Mouse (Mus musculus) midbrain, embryonic 11.5 days (tissue): ENCODE measurements around the gene Fermt1. TPM values are rescaled to one million over a fixed set of nuclear protein-coding genes. Genes with fewer than 3 reads are reported as not detected.

Experiments used
- ATAC-seq: fragments of 200-750 bp; cut with Nextera tagmentation; 2 replicates; pipeline ENCODE4 v1.8.0; 2017; ENCODE audit warnings: moderate TSS enrichment, moderate library complexity; ENCODE audit not compliant: low FRiP score
- DNase-seq: peaks from one replicate; pipeline ENCODE4 v3.0.0; 2015; ENCODE audit warnings: low spot score; ENCODE audit errors: missing footprints
- H3K27ac ChIP-seq: fragments of 300-500 bp; sonication (generic); 2 replicates; pipeline ENCODE4 v1.5.1; 2014; ENCODE audit warnings: low read depth, low read length
- H3K27me3 ChIP-seq: fragments of 300-500 bp; sonication (generic); 2 replicates; pipeline ENCODE4 v1.6.1; 2014; ENCODE audit warnings: mild to moderate bottlenecking, low read length, moderate library complexity, mixed read lengths; ENCODE audit not compliant: control insufficient read depth, insufficient read depth
- H3K36me3 ChIP-seq: fragments of 300-500 bp; sonication (generic); 2 replicates; pipeline ENCODE4 v1.6.1; 2014; ENCODE audit warnings: mild to moderate bottlenecking, low read length, moderate library complexity, mixed read lengths; ENCODE audit not compliant: control insufficient read depth, insufficient read depth
- H3K4me1 ChIP-seq: fragments of 300-500 bp; sonication (generic); 2 replicates; pipeline ENCODE4 v1.6.1; 2014; ENCODE audit warnings: low read length; ENCODE audit not compliant: control insufficient read depth, insufficient read depth
- H3K4me2 ChIP-seq: fragments of 300-500 bp; sonication (generic); 2 replicates; pipeline ENCODE4 v1.6.1; 2014; ENCODE audit warnings: mild to moderate bottlenecking, moderate library complexity
- H3K4me3 ChIP-seq: fragments of 300-500 bp; sonication (generic); 2 replicates; pipeline ENCODE4 v1.5.1; 2014; ENCODE audit warnings: low read depth, low read length
- H3K9ac ChIP-seq: fragments of 300-500 bp; sonication (generic); 2 replicates; pipeline ENCODE4 v1.6.1; 2014; ENCODE audit warnings: low read length
- H3K9me3 ChIP-seq: fragments of 300-500 bp; sonication (generic); 2 replicates; pipeline ENCODE4 v1.6.1; 2016; ENCODE audit warnings: low read length; ENCODE audit not compliant: control insufficient read depth
- WGBS: fragments of 180-500 bp; shearing (Covaris S2); extraction: QIAGEN DNeasy Blood & Tissue Kit; methylation state at CpG from one replicate; pipeline ENCODE4 v1.1.7; 2014; 5-methylcytosine and 5-hydroxymethylcytosine counted together
- polyA plus RNA-seq: library from polyadenylated mRNA; unstranded; fragments of >200 nt; fragmentation: Nextera tagmentation; extraction: Ambion mirVana; gene quantifications from 2 replicates; pipeline ENCODE4 v1.2.1, GENCODE M21; 2014

The Fermt1 gene
- polyA plus RNA-seq, 1 experiment from 2014 or later, result 1.4 TPM

DNA sequence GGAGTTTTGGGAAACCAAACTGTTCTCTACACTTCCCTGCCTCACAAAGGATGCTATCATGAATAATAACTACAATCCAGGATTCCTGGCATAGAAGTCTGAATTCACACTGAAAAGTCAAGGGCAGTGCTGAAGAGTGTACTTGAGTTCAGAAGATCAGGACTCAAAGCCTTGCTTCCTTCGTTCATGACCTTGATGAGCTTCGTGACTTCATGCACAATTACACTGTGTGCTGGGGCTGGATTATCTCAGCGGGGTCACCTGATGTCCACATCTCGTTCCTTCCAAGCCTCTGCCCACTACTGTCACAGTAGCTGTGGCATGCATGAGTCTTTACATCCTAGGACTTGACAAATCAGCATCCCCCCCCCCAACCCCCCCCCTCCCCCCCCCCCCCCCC is 44.1 kb downstream of the Fermt1 start:
- H3K4me2 ChIP-seq, result no peak overlapping the region
- no peak overlapping the region for H3K9ac ChIP-seq
- no peak overlapping the region for H3K4me3 ChIP-seq
- H3K4me1 ChIP-seq, result no peaks in the 10 kb centered on the region
- no peaks in the 10 kb centered on the region for H3K9me3 ChIP-seq
- H3K27me3 ChIP-seq, result no peaks in the 10 kb centered on the region
- ATAC-seq (no peak), DNase-seq (no peak)
- no peaks in the 10 kb centered on the region for H3K36me3 ChIP-seq
- 79% methylated on average over 4 of the region's 4 CpGs for WGBS
- H3K27ac ChIP-seq, result no peak overlapping the region

DNA sequence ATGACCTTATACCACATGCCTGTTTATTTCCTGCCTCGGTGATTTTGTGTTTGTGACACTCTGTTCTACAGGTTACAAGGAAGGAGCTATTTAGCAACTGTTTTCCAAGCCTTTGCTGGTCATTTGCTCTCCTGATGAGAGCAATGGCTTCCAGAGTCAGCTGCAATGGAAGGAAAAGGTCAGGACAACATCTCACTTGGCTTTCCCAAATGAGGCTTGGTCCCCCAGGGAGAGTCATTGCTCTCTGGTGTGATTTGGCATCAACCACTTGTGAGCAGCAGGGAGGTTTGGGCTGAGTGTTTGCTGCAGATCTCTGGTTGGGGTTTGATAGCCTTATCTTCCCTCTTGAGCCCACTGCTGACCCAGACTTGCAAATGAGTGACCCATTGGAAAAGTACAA is 45.1 kb downstream of the Fermt1 start:
- no peak overlapping the region for H3K27ac ChIP-seq
- ATAC-seq, result no peak
- 83% methylated on average over 1 of the region's 1 CpGs for WGBS

DNA sequence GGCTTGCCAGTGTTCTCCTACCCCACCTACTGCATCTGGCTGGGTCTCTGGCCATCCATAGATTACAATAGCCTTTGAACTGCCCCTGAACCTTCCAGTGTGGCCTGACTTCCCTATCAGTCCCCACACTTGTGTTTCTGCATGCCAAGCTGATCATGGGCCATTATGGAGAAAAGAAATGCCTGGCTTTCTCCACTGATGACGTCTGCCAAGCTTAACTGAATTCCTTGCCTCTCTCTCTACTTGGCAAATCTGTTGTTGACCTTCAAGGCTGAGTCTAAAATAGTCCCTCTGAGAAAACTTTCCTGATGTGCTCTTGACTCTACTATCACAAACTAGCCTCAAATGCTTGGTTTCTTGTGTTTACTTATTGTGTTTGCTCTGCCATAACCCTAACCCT is 47.5 kb downstream of the Fermt1 start:
- no peak overlapping the region for H3K9ac ChIP-seq
- no peak overlapping the region for H3K4me2 ChIP-seq
- no peak for DNase-seq
- H3K36me3 ChIP-seq, result no peaks in the 10 kb centered on the region
- no peaks in the 10 kb centered on the region for H3K4me1 ChIP-seq
- no peaks in the 10 kb centered on the region for H3K27me3 ChIP-seq
- H3K4me3 ChIP-seq, result no peak overlapping the region
- ATAC-seq, result no peak
- H3K27ac ChIP-seq, result no peak overlapping the region
- WGBS, result 63% methylated on average over 1 of the region's 1 CpGs
- no peaks in the 10 kb centered on the region for H3K9me3 ChIP-seq

More for the DNA sequence above, 45.1 kb downstream of the Fermt1 start:
- Histone ChIP-seq H3K27me3 (no peaks in the 10 kb centered on the region), H3K4me2 (no peak overlapping the region), H3K9ac (no peak overlapping the region), H3K9me3 (no peaks in the 10 kb centered on the region), H3K4me3 (no peak overlapping the region), H3K36me3 (no peaks in the 10 kb centered on the region), H3K4me1 (no peaks in the 10 kb centered on the region)
- DNase-seq, result no peak

DNA sequence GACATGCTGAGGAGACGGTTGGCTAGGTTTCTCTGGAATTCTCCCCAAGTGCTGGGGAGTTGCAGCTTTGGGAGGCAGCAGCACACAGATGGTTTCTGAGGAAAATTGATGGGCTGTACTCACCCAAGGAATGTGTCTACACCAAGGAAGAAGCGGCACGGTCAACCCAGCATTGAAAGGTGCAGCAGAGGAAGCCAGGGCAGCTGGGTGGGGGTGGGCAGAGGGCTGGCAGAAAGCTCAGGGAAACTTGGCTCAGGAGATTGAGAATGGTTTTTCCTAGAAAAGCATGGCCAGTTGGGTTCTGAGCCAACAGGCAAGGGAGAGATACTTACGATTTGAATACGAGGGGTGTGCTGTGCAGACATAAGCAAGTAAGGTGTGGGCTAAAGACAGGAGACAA is 51.9 kb downstream of the Fermt1 start:
- no peaks in the 10 kb centered on the region for H3K4me1 ChIP-seq
- no peaks in the 10 kb centered on the region for H3K27me3 ChIP-seq
- ATAC-seq (no peak), DNase-seq (no peak)
- 90% methylated on average over 5 of the region's 5 CpGs for WGBS
- H3K27ac ChIP-seq, result no peak overlapping the region
- H3K4me2 ChIP-seq, result no peak overlapping the region
- no peak overlapping the region for H3K9ac ChIP-seq
- H3K36me3 ChIP-seq, result no peaks in the 10 kb centered on the region
- no peak overlapping the region for H3K4me3 ChIP-seq
- H3K9me3 ChIP-seq, result no peaks in the 10 kb centered on the region

DNA sequence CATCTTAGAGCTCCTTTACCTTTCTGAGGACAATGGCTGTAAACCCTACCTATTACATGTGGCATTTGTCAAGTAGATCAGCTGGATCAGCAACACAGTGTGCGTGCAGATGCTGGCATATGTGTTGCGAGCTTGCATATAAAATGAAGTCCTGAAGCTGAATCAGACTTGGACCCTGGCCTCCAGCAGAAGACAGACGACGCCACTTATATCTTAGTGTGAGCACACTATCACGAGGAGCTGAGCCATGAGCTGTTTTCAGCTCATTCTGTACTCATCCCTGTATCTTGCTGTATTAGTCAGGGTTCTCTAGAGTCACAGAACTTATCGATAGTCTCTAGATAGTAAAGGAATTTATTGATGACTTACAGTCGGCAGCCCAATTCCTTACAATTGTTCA is 60.4 kb downstream of the Fermt1 start:
- Histone ChIP-seq H3K9me3 (no peaks in the 10 kb centered on the region), H3K4me2 (no peak overlapping the region), H3K4me1 (peaks cover 9% of the 10 kb centered on the region), H3K27ac (no peak overlapping the region), H3K9ac (no peak overlapping the region), H3K36me3 (no peaks in the 10 kb centered on the region), H3K4me3 (no peak overlapping the region), H3K27me3 (peaks cover 10% of the 10 kb centered on the region)
- ATAC-seq (no peak), DNase-seq (no peak)
- 94% methylated on average over 7 of the region's 7 CpGs for WGBS

DNA sequence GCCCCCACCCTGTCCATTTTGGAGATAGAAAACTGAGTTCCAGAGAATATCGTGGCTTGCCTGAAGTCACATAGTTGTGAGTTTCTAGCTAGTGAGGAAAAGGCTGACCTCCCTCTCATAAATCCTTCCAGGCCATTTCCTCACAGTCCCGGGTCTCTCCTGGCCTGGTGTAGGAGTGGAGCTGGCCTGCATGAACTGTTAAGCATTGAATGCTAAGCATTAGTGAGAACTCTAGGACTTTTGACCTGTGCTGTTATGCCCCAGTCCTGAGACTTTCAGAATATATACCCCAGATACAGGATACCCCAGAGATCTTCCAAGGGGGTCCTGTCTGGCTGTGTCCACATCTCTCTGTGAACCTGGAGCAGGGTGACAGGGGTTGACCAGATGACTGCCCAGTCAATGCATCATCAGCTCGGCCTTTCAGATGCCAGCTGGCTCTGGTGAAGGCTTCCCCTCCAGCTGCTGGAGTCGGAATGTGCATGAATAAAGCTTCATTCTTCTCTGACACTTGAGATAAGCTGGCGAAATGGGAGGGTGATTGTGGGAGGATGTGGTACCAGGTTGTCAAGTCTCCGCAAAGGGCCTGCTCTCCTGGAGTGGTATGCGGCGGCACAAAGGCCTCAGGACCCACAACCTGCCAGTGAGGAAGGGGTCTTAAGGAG is 61.3 kb downstream of the Fermt1 start:
- H3K9ac ChIP-seq, result no peak overlapping the region
- no peaks in the 10 kb centered on the region for H3K9me3 ChIP-seq
- H3K36me3 ChIP-seq, result no peaks in the 10 kb centered on the region
- no peak for ATAC-seq
- no peak overlapping the region for H3K4me2 ChIP-seq
- peaks cover 16% of the 10 kb centered on the region for H3K27me3 ChIP-seq
- WGBS, result 85% methylated on average over 8 of the region's 8 CpGs
- H3K4me3 ChIP-seq, result no peak overlapping the region
- H3K27ac ChIP-seq, result no peak overlapping the region
- DNase-seq, result no peak
- peaks cover 13% of the 10 kb centered on the region for H3K4me1 ChIP-seq

DNA sequence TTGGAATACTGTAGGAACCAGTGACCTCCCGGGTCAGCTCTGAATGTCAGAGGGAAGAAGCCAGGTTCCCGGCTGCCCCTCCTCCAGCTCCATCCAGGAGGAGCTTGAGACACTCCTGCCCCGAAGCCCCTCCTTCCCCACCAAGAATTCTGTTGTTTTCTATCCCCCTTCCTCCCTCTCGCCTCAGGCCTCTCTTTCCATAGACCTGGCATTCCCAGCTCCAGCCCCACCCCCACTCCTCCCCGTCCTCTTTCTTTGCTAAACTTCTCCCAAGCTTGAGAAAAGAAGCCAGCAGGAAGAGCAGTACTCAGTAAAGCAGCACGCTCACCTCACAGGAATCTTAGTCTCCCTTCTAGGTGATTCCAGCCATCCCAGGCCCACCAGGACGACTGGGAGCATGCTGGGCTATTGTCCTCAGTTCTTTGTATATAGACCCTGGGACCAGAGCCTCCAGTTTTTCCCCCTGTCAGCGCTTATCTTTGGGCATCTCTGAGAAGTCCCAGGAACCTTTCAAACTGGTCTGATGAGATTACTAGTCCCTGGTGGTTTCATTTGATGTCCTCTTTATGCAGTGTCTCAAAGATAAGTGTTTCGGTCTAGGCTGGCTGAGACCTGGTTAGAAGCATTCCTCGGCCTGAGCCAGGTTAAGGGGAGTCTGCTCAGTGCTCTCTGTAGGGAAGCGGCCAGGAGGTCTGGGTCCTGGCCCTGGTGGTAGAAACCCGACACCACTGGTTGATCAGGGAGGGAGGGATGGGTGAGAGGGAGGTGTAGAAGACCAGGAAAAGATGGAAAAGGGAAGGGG is 64.7 kb downstream of the Fermt1 start, which contains the start of gene Lrrn4:
TSS of gene Lrrn4 (minus strand) at position 48 of the 802 bp plus-strand sequence.
- H3K27ac ChIP-seq, result no peak within 1 kb of the TSS
- peak; percentile 87 for DNase-seq

DNA sequence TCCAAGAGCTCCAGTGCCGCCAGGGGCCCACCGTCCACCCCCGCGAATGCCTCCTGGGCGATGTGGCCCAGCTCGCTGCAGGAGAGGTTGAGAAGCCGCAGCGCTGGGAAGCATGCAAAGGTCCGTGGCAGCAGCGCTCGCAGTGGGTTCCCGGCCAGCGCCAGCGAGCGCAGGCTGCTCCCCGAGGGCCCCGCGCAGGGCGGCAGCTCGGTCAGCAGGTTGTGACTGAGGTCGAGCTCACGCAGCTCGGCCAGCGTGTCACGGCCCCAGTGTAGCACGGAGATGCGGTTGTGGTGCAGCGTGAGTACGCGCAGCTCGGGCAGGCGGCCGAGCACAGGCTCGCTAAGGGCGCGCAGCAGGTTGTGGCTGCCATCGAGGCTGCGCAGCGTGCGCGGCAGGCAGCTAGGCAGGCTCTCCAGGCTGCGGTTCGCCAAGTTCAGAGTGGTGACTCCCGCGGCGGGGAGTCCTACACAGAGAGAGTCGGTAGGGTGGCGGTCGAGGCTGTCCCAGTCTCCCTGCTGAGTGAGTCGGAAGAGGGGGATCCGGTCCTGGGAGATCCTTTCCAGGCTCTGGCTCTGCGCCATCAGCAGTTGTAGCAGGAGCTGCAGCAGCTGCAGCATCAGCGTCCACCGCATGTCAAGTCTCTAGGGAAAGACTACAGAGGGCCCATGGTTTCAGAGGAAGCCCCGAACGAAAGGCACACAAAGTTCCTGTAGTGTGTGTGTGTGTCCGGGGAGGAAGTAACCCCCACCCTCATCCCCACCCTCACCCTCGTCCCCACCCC is 66.3 kb downstream of the Fermt1 start:
- Histone ChIP-seq H3K36me3 (no peaks in the 10 kb centered on the region), H3K9me3 (no peaks in the 10 kb centered on the region), H3K27me3 (peaks cover 30% of the 10 kb centered on the region), H3K4me1 (peaks cover 18% of the 10 kb centered on the region), H3K4me2 (peak overlapping the region; percentile 91), H3K4me3 (peak overlapping the region; percentile 53), H3K9ac (peak overlapping the region; percentile 6; the same call in 1 of the 2 replicates), H3K27ac (no peak overlapping the region)
- ATAC-seq (peak; percentile 73), DNase-seq (peak; percentile 97)
- WGBS, result under 1% methylated on average over 58 of the region's 58 CpGs

More for the DNA sequence above, 64.7 kb downstream of the Fermt1 start, which contains the start of gene Lrrn4:
- ATAC-seq, result no peak
- H3K9ac ChIP-seq, result peak within 1 kb of the TSS; percentile 6; the same call in 1 of the 2 replicates
- peaks cover 30% of the 10 kb centered on the region for H3K27me3 ChIP-seq
- peak within 1 kb of the TSS; percentile 53 for H3K4me3 ChIP-seq
- H3K4me1 ChIP-seq, result peaks cover 18% of the 10 kb centered on the region
- no peaks in the 10 kb centered on the region for H3K9me3 ChIP-seq
- WGBS, result 5% methylated on average over 12 of the region's 12 CpGs
- no peaks in the 10 kb centered on the region for H3K36me3 ChIP-seq
- H3K4me2 ChIP-seq, result peak within 1 kb of the TSS; percentile 91
